Mouse (Mus musculus) ES-E14 (cell line): ENCODE results near the gene Nab1. TPM values are rescaled to one million over a fixed set of nuclear protein-coding genes. Genes with fewer than 3 reads are reported as not detected.

Experiments
- DNase-seq: peaks from one replicate; pipeline ENCODE4 v3.0.0-alpha.2; 2013; ENCODE audit warnings: low read depth, low spot score
- H3K27ac ChIP-seq: 2 replicates; pipeline ENCODE4 v1.5.1; 2012; ENCODE audit warnings: low read depth, mild to moderate bottlenecking, low read length, moderate library complexity, mixed read lengths; ENCODE audit not compliant: poor library complexity, insufficient read depth, severe bottlenecking
- H3K36me3 ChIP-seq: 2 replicates; pipeline ENCODE4 v1.6.1; 2012; ENCODE audit warnings: mild to moderate bottlenecking, low read length, moderate library complexity, mixed read lengths; ENCODE audit not compliant: control insufficient read depth, poor library complexity, insufficient read depth, severe bottlenecking
- H3K4me1 ChIP-seq, 2 experiments: fragments of 150-350 bp in 1 of 2; sonication (generic) in 1 of 2; 2 replicates each; pipeline ENCODE4 v1.6.1; 2012; ENCODE audit warnings: low read length in 2 of 2, mild to moderate bottlenecking in 1 of 2, mixed read lengths in 1 of 2; ENCODE audit not compliant: control insufficient read depth in 2 of 2, insufficient read depth in 2 of 2, poor library complexity in 1 of 2
- H3K4me3 ChIP-seq, 2 experiments: fragments of 150-350 bp in 1 of 2; sonication (generic) in 1 of 2; 2 replicates each; pipeline ENCODE4 v1.5.1; 2012; ENCODE audit warnings: low read length in 2 of 2, low read depth in 1 of 2, mild to moderate bottlenecking in 1 of 2, mixed read lengths in 1 of 2; ENCODE audit not compliant: insufficient read depth in 1 of 2, poor library complexity in 1 of 2, severe bottlenecking in 1 of 2
- H3K9ac ChIP-seq: 2 replicates; pipeline ENCODE4 v1.6.1; 2012; ENCODE audit warnings: low read depth, mild to moderate bottlenecking, low read length, mixed read lengths; ENCODE audit not compliant: poor library complexity, insufficient read depth, severe bottlenecking
- H3K9me3 ChIP-seq: fragments of 150-350 bp; sonication (generic); 2 replicates; pipeline ENCODE4 v1.6.1; 2012; ENCODE audit warnings: low read depth, mild to moderate bottlenecking, low read length; ENCODE audit not compliant: control insufficient read depth, insufficient read depth
- CHD2 ChIP-seq: IDR thresholded peaks from 2 replicates; pipeline ENCODE4 v1.6.1; 2014; ENCODE audit warnings: mild to moderate bottlenecking, low read depth, low read length, inconsistent platforms
- HCFC1 ChIP-seq: IDR thresholded peaks from 2 replicates; pipeline ENCODE4 v1.6.1; 2012; ENCODE audit warnings: low read length, inconsistent platforms, borderline replicate concordance; ENCODE audit not compliant: insufficient read depth
- MAFK ChIP-seq: IDR thresholded peaks from 2 replicates; pipeline ENCODE4 v1.6.1; 2014; ENCODE audit warnings: mild to moderate bottlenecking, low read depth, low read length, inconsistent platforms; ENCODE audit not compliant: insufficient read depth
- ZC3H11A ChIP-seq: IDR thresholded peaks from 2 replicates; pipeline ENCODE4 v1.6.1; 2012; ENCODE audit warnings: low read depth, mild to moderate bottlenecking, inconsistent platforms, low read length, borderline replicate concordance
- ZNF384 ChIP-seq: IDR thresholded peaks from 2 replicates; pipeline ENCODE4 v1.6.1; 2012; ENCODE audit warnings: low read depth, low read length, inconsistent platforms
- in situ Hi-C, 2 experiments: fragments of 600-800 bp; cut with MboI; formaldehyde crosslinking; loops; one replicate each; pipeline ENCODE4 v1.15.1; 2025; ENCODE audit warnings: low sequenced_read_pairs in 2 of 2, inconsistent platforms in 1 of 2; ENCODE audit not compliant: unreplicated experiment in 2 of 2
- total RNA-seq: library from RNA; depleted of rRNA; stranded (reverse); fragments of 300-350 nt; gene quantifications from 2 replicates; pipeline ENCODE4 v1.2.3, GENCODE M21; 2012; rRNA removed

Gene Nab1
- total RNA-seq, 1 experiment, result 13.3 TPM

DNA sequence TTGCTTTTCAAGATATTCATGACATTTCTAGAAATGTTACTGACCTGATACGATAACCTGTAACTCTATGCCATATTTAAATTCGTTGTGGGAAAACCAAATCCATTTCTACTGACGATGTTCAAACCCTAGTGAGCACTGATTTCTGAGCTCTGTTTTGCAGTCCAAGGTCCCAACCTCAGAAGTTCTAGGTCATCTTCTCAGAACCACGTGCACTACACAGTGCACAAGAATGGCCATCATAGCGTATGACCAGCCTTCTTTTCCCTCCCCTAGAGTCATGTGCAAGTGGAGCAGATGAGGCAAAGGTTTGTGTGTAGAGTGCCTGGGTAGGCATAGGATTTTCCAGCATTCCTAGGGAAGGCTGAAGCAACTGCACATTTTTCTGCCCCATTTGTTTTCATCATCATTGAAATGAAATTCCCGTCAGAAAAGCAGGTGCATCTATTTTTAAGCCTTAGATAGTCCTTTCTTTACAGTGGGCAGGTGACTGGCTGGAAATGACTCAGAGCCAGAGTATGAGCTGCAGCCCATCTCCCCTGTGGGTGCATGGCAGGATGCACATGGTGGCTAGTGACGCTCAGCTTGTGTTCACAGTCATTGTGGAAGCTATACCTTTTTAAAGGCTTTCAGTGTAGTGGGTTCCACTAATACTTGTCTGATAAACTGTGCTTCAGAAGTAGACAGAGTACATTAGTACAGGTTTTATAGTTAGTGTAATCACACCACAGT is 81.2 kb downstream of the Nab1 start:
- no peak for DNase-seq
- TF ChIP-seq ZNF384 (no peak), CHD2 (no peak), HCFC1 (no peak), ZC3H11A (no peak), MAFK (no peak)
- in situ Hi-C loops, result no loop called here
- no peak overlapping the region for H3K9ac ChIP-seq
- no peaks in the 10 kb centered on the region for H3K4me1 ChIP-seq
- no peak overlapping the region for H3K4me3 ChIP-seq
- no peaks in the 10 kb centered on the region for H3K9me3 ChIP-seq
- no peaks in the 10 kb centered on the region for H3K36me3 ChIP-seq
- H3K27ac ChIP-seq, result no peak overlapping the region

Other genes with a start within 250 kb of the Nab1 start
- gene Nemp2, start 130.0 kb upstream of the Nab1 start, total RNA-seq, result 8.7 and 14.9 TPM in 2 replicates
- gene Mfsd6, start 226.8 kb upstream of the Nab1 start, total RNA-seq, result 0.98 and 1.3 TPM in 2 replicates